Mouse (Mus musculus) intestine, postnatal 0 days (tissue): ENCODE results near the gene Tbce. TPM values are rescaled to one million over a fixed set of nuclear protein-coding genes. Genes with fewer than 3 reads are reported as not detected.

Experiments used
- ATAC-seq: fragments of 200-750 bp; cut with Nextera tagmentation; 2 replicates; pipeline ENCODE4 v1.8.0; 2017; ENCODE audit warnings: mild to moderate bottlenecking, moderate TSS enrichment, moderate library complexity
- H3K27ac ChIP-seq: fragments of 300-500 bp; sonication (generic); 2 replicates; pipeline ENCODE4 v1.5.1; 2014; ENCODE audit warnings: mild to moderate bottlenecking, low read depth, low read length, moderate library complexity
- H3K27me3 ChIP-seq: fragments of 300-500 bp; sonication (generic); replicated peaks from 2 replicates; pipeline ENCODE4 v1.6.1; 2014; ENCODE audit warnings: low read length, mixed read lengths; ENCODE audit not compliant: control insufficient read depth, insufficient read depth
- H3K36me3 ChIP-seq: fragments of 300-500 bp; sonication (generic); 2 replicates; pipeline ENCODE4 v1.6.1; 2014; ENCODE audit warnings: mild to moderate bottlenecking, moderate library complexity; ENCODE audit not compliant: control insufficient read depth, insufficient read depth
- H3K4me1 ChIP-seq: fragments of 300-500 bp; sonication (generic); replicated peaks from 2 replicates; pipeline ENCODE4 v1.6.1; 2014; ENCODE audit warnings: antibody characterized with exemption, low read length, mixed read lengths; ENCODE audit not compliant: control insufficient read depth, insufficient read depth
- H3K4me2 ChIP-seq: fragments of 300-500 bp; sonication (generic); replicated peaks from 2 replicates; pipeline ENCODE4 v1.6.1; 2014; ENCODE audit warnings: low read depth, mild to moderate bottlenecking, moderate library complexity
- H3K4me3 ChIP-seq: fragments of 300-500 bp; sonication (generic); 2 replicates; pipeline ENCODE4 v1.5.1; 2014; ENCODE audit warnings: low read depth, low read length
- H3K9ac ChIP-seq: fragments of 300-500 bp; sonication (generic); 2 replicates; pipeline ENCODE4 v1.6.1; 2014; ENCODE audit warnings: mild to moderate bottlenecking, low read depth, low read length
- H3K9me3 ChIP-seq: fragments of 300-500 bp; sonication (generic); 2 replicates; pipeline ENCODE4 v1.6.1; 2016; ENCODE audit warnings: mixed run types; ENCODE audit not compliant: control insufficient read depth
- CTCF ChIP-seq: sonication (generic); IDR thresholded peaks from 2 replicates; pipeline ENCODE4 v1.5.1; 2016; ENCODE audit warnings: low read depth, mild to moderate bottlenecking, control low read depth, antibody characterized with exemption, moderate library complexity
- WGBS: fragments of 180-500 bp; shearing (Covaris S2); extraction: QIAGEN DNeasy Blood & Tissue Kit; methylation state at CpG from one replicate; pipeline ENCODE4 v1.1.7; 2014; 5-methylcytosine and 5-hydroxymethylcytosine counted together
- polyA plus RNA-seq: library from polyadenylated mRNA; unstranded; fragments of >200 nt; fragmentation: Nextera tagmentation; extraction: Ambion mirVana; gene quantifications from 2 replicates; pipeline ENCODE4 v1.2.1, GENCODE M21; 2015

The Tbce gene
- polyA plus RNA-seq, 1 experiment from 2014 or later, result 25.7 TPM

DNA sequence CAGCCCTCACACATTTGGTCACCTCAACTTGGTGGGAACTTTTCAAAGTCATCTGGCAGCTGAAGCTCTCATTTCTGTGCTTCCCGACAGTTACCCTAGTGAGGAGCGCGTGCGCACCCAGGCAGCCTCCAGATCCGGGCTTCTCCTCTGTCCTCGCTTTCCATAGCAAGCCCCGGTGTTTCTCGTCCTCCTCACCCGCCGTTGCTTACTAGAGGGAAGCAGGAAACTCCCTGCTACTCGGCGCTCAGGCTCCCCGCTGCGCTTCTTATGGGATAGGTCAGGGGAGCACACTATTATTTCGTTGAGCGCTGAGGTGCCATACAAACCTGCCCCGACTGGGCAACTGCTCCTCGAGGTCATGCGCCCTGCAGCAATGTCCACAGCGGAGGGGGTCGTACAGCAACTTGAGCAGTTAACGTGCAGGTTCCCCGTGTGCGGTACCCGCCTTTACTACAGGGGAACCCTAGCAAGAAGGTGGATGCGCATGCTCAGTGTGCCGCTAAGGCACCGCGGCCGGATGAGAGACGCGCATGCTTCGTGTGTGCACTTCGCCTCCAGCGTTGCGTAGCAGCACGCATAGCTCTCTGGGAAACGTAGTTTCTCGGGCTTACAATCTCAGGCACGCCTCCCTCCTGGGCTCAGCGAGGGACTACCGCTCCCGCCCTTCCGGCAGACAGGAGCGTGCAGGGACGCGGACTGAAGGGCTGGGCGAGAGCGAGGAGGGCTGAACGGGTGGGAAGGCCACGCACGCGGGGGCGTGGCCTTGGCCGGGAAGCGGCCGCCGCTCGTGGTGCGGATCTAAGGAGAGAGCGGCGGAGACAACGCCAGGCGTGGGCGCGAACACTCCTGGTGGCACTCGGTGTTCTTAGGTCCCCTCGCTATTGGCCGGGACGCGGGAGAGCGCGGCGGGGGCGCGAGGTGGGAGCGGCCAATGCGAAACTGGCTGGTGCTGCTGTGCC, 85.3 kb downstream of the Tbce start, which contains the start of gene B3galnt2:
TSS of gene B3galnt2 (plus strand) at position 596 of the 959 bp plus-strand sequence.
- TF ChIP-seq CTCF, result no peak
- no peaks in the 10 kb centered on the region for H3K27me3 ChIP-seq
- under 1% methylated on average over 77 of the region's 78 CpGs for WGBS
- no peaks in the 10 kb centered on the region for H3K4me1 ChIP-seq
- H3K9ac ChIP-seq, result peak within 1 kb of the TSS; percentile 58
- peak within 1 kb of the TSS; percentile 88 for H3K4me2 ChIP-seq
- peak within 1 kb of the TSS; percentile 67 for H3K4me3 ChIP-seq
- no peaks in the 10 kb centered on the region for H3K9me3 ChIP-seq
- peak; percentile 99 for ATAC-seq
- H3K27ac ChIP-seq, result peak within 1 kb of the TSS; percentile 60
- no peaks in the 10 kb centered on the region for H3K36me3 ChIP-seq

Other genes starting within 250 kb of the Tbce start
- gene B3galnt2, start 85.2 kb downstream of the Tbce start, polyA plus RNA-seq, result 9.9 and 10.5 TPM in 2 replicates
- 25.6 and 34.3 TPM in 2 replicates for gene Arid4b, start 23.6 kb upstream of the Tbce start, polyA plus RNA-seq
- 31.5 and 32.2 TPM in 2 replicates for gene Ggps1, start 23.9 kb upstream of the Tbce start, polyA plus RNA-seq